Comparison of ENCODE assay signal across 14 mouse cellular contexts in the genomic region with DNA sequence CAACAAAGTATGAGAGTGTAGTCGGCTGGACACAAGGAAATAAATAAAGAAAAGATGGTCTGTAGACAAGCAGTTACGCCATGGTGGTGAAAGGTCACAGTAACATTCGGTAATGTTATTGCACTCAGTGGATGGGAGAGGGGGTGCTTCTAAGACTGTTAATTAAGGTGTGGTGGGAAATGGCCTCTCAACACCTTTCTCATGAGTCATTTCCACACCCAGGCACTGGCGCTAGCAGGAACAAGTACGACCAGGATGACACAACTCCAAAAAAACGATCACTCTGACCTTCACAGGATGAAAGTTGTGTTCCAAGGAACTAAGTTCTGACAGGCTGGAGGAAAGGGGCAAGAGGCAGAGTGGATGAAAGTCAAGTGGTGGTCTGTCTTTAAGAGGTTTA.
"Had no signal": no experiment of that assay in that cellular context is flagged by ENCODE, and none has a peak within 500 bp of the region (broad histone marks: within the 10 kb centered on the region; RNA-seq: fewer than 3 reads in every experiment).

No protein-coding gene starts in this region.

- H3K36me3 ChIP-seq: limb, embryonic 15.5 days; liver, embryonic 13.5 days; lung, embryonic 15.5 days; midbrain, embryonic 13.5 days; neural tube, embryonic 15.5 days; stomach, embryonic 15.5 days had no signal

- H3K9me3 ChIP-seq: limb, embryonic 15.5 days; liver, embryonic 13.5 days; lung, embryonic 15.5 days; midbrain, embryonic 13.5 days; neural tube, embryonic 15.5 days; stomach, embryonic 15.5 days had no signal

- DNase-seq: kidney, postnatal 36 days; layer of hippocampus, adult 9-11 months; layer of hippocampus, postnatal 36 days; liver, embryonic 13.5 days; liver, postnatal 0 days; lung, postnatal 36 days; spleen, adult 18-20 months; thymus, postnatal 4 days had no signal

- ATAC-seq: liver, postnatal 0 days; midbrain, embryonic 13.5 days had no signal

- H3K4me2 ChIP-seq: limb, embryonic 15.5 days; liver, embryonic 13.5 days; lung, embryonic 15.5 days; midbrain, embryonic 13.5 days; neural tube, embryonic 15.5 days; stomach, embryonic 15.5 days had no signal

- H3K4me3 ChIP-seq: limb, embryonic 15.5 days; liver, embryonic 13.5 days; lung, embryonic 15.5 days; midbrain, embryonic 13.5 days; neural tube, embryonic 15.5 days; stomach, embryonic 15.5 days had no signal

- H3K27me3 ChIP-seq: limb, embryonic 15.5 days; lung, embryonic 15.5 days; midbrain, embryonic 13.5 days; neural tube, embryonic 15.5 days; stomach, embryonic 15.5 days had no signal

- H3K27ac ChIP-seq: kidney, postnatal 0 days; limb, embryonic 15.5 days; liver, embryonic 13.5 days; lung, embryonic 15.5 days; midbrain, embryonic 13.5 days; neural tube, embryonic 15.5 days; stomach, embryonic 15.5 days had no signal

- H3K9ac ChIP-seq: limb, embryonic 15.5 days; liver, embryonic 13.5 days; liver, postnatal 0 days; lung, embryonic 15.5 days; midbrain, embryonic 13.5 days; neural tube, embryonic 15.5 days; stomach, embryonic 15.5 days had no signal
